Mouse (Mus musculus) gastrocnemius, postnatal 4 days (tissue): Measurements from ENCODE around the gene Dock10. TPM values are rescaled to one million over a fixed set of nuclear protein-coding genes. Genes with fewer than 3 reads are reported as not detected.

Source experiments
- DNase-seq, 2 experiments: peaks; one replicate each; pipeline ENCODE4 v3.0.0; 2021 to 2022; ENCODE audit warnings: low spot score in 2 of 2, mixed read lengths in 2 of 2
- total RNA-seq, 2 experiments: library from RNA; stranded (reverse); gene quantifications; 2 replicates each; pipeline ENCODE4 v1.2.3; 2021

Gene Dock10
- total RNA-seq, 2 experiments from 2014 or later: 24.4 to 27.2 TPM

- no peak for DNase-seq
Observed at GRCm38 (mm10) chr1:80483419-80483818, 274.9 kb downstream of the Dock10 start.

GRCm38 (mm10) chr1:80474942-80475341 lies 283.4 kb downstream of the Dock10 start:
- DNase-seq: no peak

GRCm38 (mm10) chr1:80472395-80472794 lies 285.9 kb downstream of the Dock10 start:
- DNase-seq: no peak

- DNase-seq: no peak
Observed at GRCm38 (mm10) chr1:80461348-80461747, 297.0 kb downstream of the Dock10 start, which contains the start of gene Gm45261. TSS of gene Gm45261 (minus strand) at chr1:80461448.

- no peak for DNase-seq
Observed at GRCm38 (mm10) chr1:80459923-80460322, 298.4 kb downstream of the Dock10 start.

GRCm38 (mm10) chr1:80459477-80459876 lies 298.9 kb downstream of the Dock10 start:
- no peak for DNase-seq

GRCm38 (mm10) chr1:80453971-80454370 lies 304.4 kb downstream of the Dock10 start:
- DNase-seq: no peak

- no peak for DNase-seq
Observed at GRCm38 (mm10) chr1:80451914-80452549, 306.3 kb downstream of the Dock10 start.
